Mouse (Mus musculus): ENCODE measurements around the gene Astn2. TPM values are rescaled to one million over a fixed set of nuclear protein-coding genes. Genes with fewer than 3 reads are reported as not detected.

Astn2 gene
- polyA plus RNA-seq, 1 experiment from 2014 or later, result 2.9 TPM

GRCm38 (mm10) chr4:65874236-65874781, 530.1 kb downstream of the Astn2 start:
- H3K4me3 ChIP-seq, result no peak overlapping the region
- no peaks in the 10 kb centered on the region for H3K4me1 ChIP-seq
- H3K36me3 ChIP-seq, result no peaks in the 10 kb centered on the region
- H3K27ac ChIP-seq, result no peak overlapping the region
- H3K9me3 ChIP-seq (replicated peaks), result no peaks in the 10 kb centered on the region
- H3K4me2 ChIP-seq (replicated peaks), result no peak overlapping the region
- no peak for ATAC-seq (ENCODE audit: low FRiP score)
- H3K27me3 ChIP-seq, result no peaks in the 10 kb centered on the region
- H3K9ac ChIP-seq, result no peak overlapping the region
- 84% methylated on average over 2 of the region's 2 CpGs for WGBS

GRCm38 (mm10) chr4:65864551-65864950, 539.9 kb downstream of the Astn2 start:
- Histone ChIP-seq H3K9ac (no peak overlapping the region), H3K4me2 (replicated peaks) (no peak overlapping the region), H3K36me3 (no peaks in the 10 kb centered on the region), H3K9me3 (replicated peaks) (no peaks in the 10 kb centered on the region), H3K4me1 (no peaks in the 10 kb centered on the region), H3K4me3 (no peak overlapping the region), H3K27me3 (no peaks in the 10 kb centered on the region), H3K27ac (no peak overlapping the region)
- ATAC-seq (ENCODE audit: low FRiP score), result no peak

GRCm38 (mm10) chr4:65843191-65843590, 561.2 kb downstream of the Astn2 start:
- Histone ChIP-seq H3K36me3 (no peaks in the 10 kb centered on the region), H3K27me3 (peaks cover 58% of the 10 kb centered on the region), H3K4me1 (0 out of 2 replicates have a peak, but pooled peaks cover 9% of the 10 kb centered on the region), H3K4me2 (replicated peaks) (no peak overlapping the region), H3K9me3 (replicated peaks) (no peaks in the 10 kb centered on the region), H3K27ac (no peak overlapping the region), H3K4me3 (no peak overlapping the region), H3K9ac (no peak overlapping the region)
- WGBS, result 74% methylated on average over 2 of the region's 2 CpGs
- ATAC-seq (ENCODE audit: low FRiP score), result no peak

DNA sequence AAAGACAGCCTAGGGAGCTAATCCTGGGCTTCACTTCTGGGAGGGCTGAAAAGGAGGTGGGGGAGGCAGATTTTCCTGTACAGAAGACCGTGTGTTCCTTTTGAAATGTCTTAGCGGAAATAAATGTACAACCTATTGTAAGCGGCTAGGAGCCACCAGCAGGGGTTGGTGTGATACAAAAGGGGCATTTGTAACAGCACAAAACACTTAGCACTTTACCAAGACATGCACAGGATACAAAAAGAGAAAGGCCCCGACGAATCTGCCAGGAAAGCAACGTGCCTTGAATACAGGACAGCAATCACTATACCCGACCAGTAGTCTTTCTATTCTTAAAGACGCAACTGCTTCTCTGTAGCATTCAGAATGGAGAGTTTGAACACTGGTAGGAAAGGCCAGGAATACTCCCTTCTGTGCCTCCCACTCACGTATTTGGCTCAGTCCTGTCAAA, 564.8 kb downstream of the Astn2 start:
- Histone ChIP-seq H3K4me2 (replicated peaks) (no peak overlapping the region), H3K4me1 (0 out of 2 replicates have a peak, but pooled peaks cover 9% of the 10 kb centered on the region), H3K27ac (no peak overlapping the region), H3K9me3 (replicated peaks) (no peaks in the 10 kb centered on the region), H3K9ac (no peak overlapping the region), H3K27me3 (peaks cover 72% of the 10 kb centered on the region), H3K36me3 (no peaks in the 10 kb centered on the region), H3K4me3 (no peak overlapping the region)
- WGBS, result 25% methylated on average over 9 of the region's 9 CpGs
- peak; percentile 89 for ATAC-seq (ENCODE audit: low FRiP score)

DNA sequence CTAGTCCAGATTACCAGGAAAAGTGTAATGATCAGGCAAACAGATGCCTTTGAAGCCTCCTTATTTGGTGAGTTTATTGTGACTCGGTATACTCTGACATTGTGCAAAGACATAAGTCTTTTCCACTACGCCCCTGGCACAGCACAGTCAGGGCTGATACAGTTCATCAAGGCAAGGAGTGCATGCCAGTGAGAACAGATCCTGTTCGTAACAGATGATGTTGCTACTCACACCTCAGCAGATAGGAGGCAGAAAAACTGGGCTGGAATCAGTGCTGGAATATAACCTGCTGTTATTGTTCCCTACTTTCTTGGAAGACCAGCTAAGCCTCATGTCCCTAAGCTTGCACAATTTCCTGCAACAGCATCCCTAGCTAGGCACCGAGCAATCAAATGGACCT, 565.6 kb downstream of the Astn2 start:
- WGBS, result 67% methylated on average over 4 of the region's 4 CpGs
- H3K4me2 ChIP-seq (replicated peaks), result no peak overlapping the region
- H3K36me3 ChIP-seq, result no peaks in the 10 kb centered on the region
- no peak overlapping the region for H3K4me3 ChIP-seq
- 0 out of 2 replicates have a peak, but pooled peaks cover 9% of the 10 kb centered on the region for H3K4me1 ChIP-seq
- peaks cover 69% of the 10 kb centered on the region for H3K27me3 ChIP-seq
- ATAC-seq (ENCODE audit: low FRiP score), result no peak
- no peak overlapping the region for H3K9ac ChIP-seq
- no peak overlapping the region for H3K27ac ChIP-seq
- no peaks in the 10 kb centered on the region for H3K9me3 ChIP-seq (replicated peaks)

- Histone ChIP-seq H3K27ac (no peak overlapping the region), H3K4me1 (peaks cover 7% of the 10 kb centered on the region; the same call in 1 of the 2 replicates), H3K36me3 (no peaks in the 10 kb centered on the region), H3K4me2 (replicated peaks) (no peak overlapping the region), H3K27me3 (peaks cover 56% of the 10 kb centered on the region), H3K9me3 (replicated peaks) (no peaks in the 10 kb centered on the region), H3K9ac (no peak overlapping the region), H3K4me3 (no peak overlapping the region)
- 91% methylated on average over 1 of the region's 1 CpGs for WGBS
- ATAC-seq (ENCODE audit: low FRiP score), result no peak
Observed at GRCm38 (mm10) chr4:65832971-65833370, 571.4 kb downstream of the Astn2 start.

DNA sequence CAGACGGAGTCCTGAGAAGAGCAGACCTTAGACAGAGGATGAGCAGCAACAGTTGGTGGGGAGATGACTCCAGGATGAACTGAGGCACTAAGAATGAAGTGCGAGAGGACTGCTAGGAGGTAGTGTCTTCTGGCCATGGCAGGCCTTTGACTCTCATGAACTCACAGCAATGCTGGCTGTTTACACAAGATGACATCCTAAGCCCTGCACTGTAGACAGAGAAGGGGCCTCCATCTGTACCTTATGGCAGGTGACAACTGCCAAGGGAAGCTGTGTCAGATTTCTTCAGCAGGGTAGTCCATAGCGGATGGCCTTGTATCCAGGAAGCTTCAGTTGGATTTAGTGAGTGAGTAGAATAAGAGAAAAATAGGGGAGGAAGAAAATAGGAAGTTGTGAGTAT, 572.5 kb downstream of the Astn2 start:
- peaks cover 46% of the 10 kb centered on the region for H3K27me3 ChIP-seq
- no peak overlapping the region for H3K4me2 ChIP-seq (replicated peaks)
- no peak overlapping the region for H3K4me3 ChIP-seq

GRCm38 (mm10) chr4:65830495-65830894, 573.9 kb downstream of the Astn2 start:
- ATAC-seq (ENCODE audit: low FRiP score), result no peak
- H3K9ac ChIP-seq, result no peak overlapping the region
- no peak overlapping the region for H3K4me2 ChIP-seq (replicated peaks)
- no peaks in the 10 kb centered on the region for H3K36me3 ChIP-seq
- H3K9me3 ChIP-seq (replicated peaks), result no peaks in the 10 kb centered on the region
- no peak overlapping the region for H3K4me3 ChIP-seq
- no peak overlapping the region for H3K27ac ChIP-seq
- peaks cover 32% of the 10 kb centered on the region for H3K27me3 ChIP-seq
- H3K4me1 ChIP-seq, result peaks cover 7% of the 10 kb centered on the region; the same call in 1 of the 2 replicates
- WGBS, result 0% methylated on average over 3 of the region's 3 CpGs

More for the DNA sequence above, 572.5 kb downstream of the Astn2 start:
- Histone ChIP-seq H3K27ac (no peak overlapping the region), H3K36me3 (no peaks in the 10 kb centered on the region), H3K9ac (no peak overlapping the region), H3K9me3 (replicated peaks) (no peaks in the 10 kb centered on the region), H3K4me1 (peaks cover 7% of the 10 kb centered on the region; the same call in 1 of the 2 replicates)
- no peak for ATAC-seq (ENCODE audit: low FRiP score)
- WGBS, result 81% methylated on average over 3 of the region's 3 CpGs

- Histone ChIP-seq H3K9me3 (replicated peaks) (no peaks in the 10 kb centered on the region), H3K4me2 (replicated peaks) (no peak overlapping the region), H3K4me3 (no peak overlapping the region), H3K27me3 (no peaks in the 10 kb centered on the region), H3K36me3 (no peaks in the 10 kb centered on the region), H3K9ac (no peak overlapping the region), H3K4me1 (peaks cover 12% of the 10 kb centered on the region), H3K27ac (no peak overlapping the region)
- 79% methylated on average over 2 of the region's 2 CpGs for WGBS
- ATAC-seq (ENCODE audit: low FRiP score), result no peak
Observed at GRCm38 (mm10) chr4:65821070-65821469, 583.3 kb downstream of the Astn2 start.

DNA sequence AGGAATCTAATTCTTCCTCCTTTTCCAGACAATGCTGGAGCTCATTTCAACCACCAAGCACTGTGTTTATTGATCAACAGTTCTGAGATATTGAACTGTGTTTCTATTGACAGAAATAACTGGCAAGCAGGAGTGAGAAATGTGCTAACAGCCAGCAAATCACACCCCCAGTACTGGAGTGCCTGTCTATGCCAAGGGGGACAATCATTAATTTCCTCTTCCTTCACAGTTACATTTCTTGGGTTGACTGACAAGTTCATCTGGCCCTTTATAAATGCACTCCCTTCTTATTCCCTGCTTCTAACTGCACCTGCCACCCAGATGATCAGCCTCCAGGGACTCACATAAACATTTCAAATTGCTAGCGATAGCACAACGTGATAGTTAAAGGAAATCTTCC, 584.2 kb downstream of the Astn2 start:
- H3K4me3 ChIP-seq, result no peak overlapping the region
- 0 out of 2 replicates have a peak, but pooled peaks have one; percentile 35 for ATAC-seq (ENCODE audit: low FRiP score)
- H3K27me3 ChIP-seq, result no peaks in the 10 kb centered on the region
- no peaks in the 10 kb centered on the region for H3K36me3 ChIP-seq
- H3K4me1 ChIP-seq, result peaks cover 12% of the 10 kb centered on the region
- no peak overlapping the region for H3K27ac ChIP-seq
- 54% methylated on average over 2 of the region's 2 CpGs for WGBS
- no peaks in the 10 kb centered on the region for H3K9me3 ChIP-seq (replicated peaks)
- no peak overlapping the region for H3K4me2 ChIP-seq (replicated peaks)
- H3K9ac ChIP-seq, result no peak overlapping the region

DNA sequence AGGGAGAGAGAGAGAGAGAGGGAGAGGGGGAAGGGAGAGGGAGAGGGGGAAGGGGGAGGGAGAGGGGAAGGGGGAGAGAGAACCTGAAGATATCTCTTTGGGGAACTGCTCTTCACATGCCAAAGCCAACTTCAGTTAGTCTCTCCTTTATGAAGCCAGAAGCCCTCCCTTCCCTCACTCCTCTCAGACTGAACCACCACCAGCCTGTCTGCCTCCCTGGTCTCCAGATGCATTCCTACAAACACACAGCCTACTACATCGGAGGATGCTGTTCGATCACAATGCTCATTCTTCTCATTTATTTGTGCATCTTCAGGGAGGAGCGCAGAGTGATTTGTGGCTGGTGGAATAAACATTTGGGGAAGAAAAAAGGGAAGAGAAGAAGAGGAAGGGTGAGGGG, 584.6 kb downstream of the Astn2 start:
- Histone ChIP-seq H3K9me3 (replicated peaks) (no peaks in the 10 kb centered on the region), H3K27me3 (no peaks in the 10 kb centered on the region), H3K27ac (no peak overlapping the region), H3K4me3 (no peak overlapping the region), H3K36me3 (no peaks in the 10 kb centered on the region), H3K4me2 (replicated peaks) (no peak overlapping the region), H3K9ac (no peak overlapping the region), H3K4me1 (peaks cover 12% of the 10 kb centered on the region)
- WGBS, result 60% methylated on average over 3 of the region's 3 CpGs
- ATAC-seq (ENCODE audit: low FRiP score), result no peak

DNA sequence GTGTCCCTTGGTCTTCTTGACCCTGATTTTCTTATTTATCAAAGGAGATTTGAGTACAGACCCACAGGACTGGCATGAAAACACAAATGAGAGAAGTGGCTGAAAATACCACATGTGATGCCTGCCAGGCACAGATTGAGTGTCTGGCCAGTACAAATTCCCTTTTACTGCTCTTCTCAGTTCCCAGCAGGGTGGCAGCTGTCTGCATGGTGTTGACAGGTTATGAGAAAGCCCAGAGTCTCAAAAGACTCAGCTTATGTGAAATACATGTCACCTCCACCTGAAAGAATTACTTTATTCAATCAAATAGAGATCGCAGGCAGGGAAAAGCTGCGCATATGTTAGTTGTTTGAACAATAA, 590.3 kb downstream of the Astn2 start:
- ATAC-seq (ENCODE audit: low FRiP score), result no peak
- Histone ChIP-seq H3K4me1 (no peaks in the 10 kb centered on the region), H3K9ac (no peak overlapping the region), H3K27ac (no peak overlapping the region), H3K4me3 (no peak overlapping the region), H3K27me3 (no peaks in the 10 kb centered on the region), H3K36me3 (no peaks in the 10 kb centered on the region), H3K9me3 (replicated peaks) (no peaks in the 10 kb centered on the region), H3K4me2 (replicated peaks) (no peak overlapping the region)
- 75% methylated on average over 2 of the region's 2 CpGs for WGBS

DNA sequence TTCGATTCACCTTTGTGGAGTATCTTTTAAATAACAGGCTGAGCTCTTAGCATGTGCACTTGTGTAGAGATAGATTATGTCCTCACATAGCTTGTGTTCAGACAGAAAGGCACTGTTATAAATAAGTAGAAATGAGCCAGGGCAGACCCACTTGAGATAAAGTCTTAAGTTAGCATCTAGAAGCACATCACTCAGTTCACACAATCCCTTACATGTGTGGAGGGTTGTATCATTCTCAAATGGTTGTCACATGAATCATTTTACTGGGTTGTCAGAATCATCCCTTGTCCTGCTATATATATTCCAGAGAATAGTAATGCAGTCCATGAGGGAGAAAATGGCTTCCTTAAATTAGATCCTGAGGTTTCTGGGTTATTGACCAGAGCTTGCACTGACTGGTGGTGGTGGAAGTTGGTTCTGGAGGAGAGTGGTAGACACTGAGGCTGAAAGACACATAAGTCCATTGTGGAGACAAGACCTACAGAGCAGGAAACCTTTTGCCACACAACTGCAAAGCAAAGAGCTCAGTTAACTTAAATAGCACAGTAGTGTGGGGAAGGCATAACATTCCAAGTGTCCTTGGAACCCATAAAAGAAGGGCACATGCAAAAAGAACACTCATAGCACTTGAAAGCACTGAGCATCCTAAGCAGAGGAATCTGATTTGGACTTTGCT, 590.8 kb downstream of the Astn2 start:
- Histone ChIP-seq H3K36me3 (no peaks in the 10 kb centered on the region), H3K4me1 (no peaks in the 10 kb centered on the region), H3K4me2 (replicated peaks) (no peak overlapping the region), H3K9ac (no peak overlapping the region), H3K4me3 (no peak overlapping the region), H3K27ac (no peak overlapping the region), H3K27me3 (no peaks in the 10 kb centered on the region), H3K9me3 (replicated peaks) (no peaks in the 10 kb centered on the region)
- no peak for ATAC-seq (ENCODE audit: low FRiP score)
- WGBS, result 85% methylated on average over 1 of the region's 1 CpGs
